Mouse (Mus musculus) ES-Bruce4 (cell line): ENCODE results near the gene Degs1. TPM values are rescaled to one million over a fixed set of nuclear protein-coding genes. Genes with fewer than 3 reads are reported as not detected.

Source experiments
- H3K27ac ChIP-seq: 2 replicates; pipeline ENCODE4 v1.5.1; 2012; ENCODE audit warnings: low read length, inconsistent platforms; ENCODE audit not compliant: insufficient read depth
- H3K27me3 ChIP-seq: 2 replicates; pipeline ENCODE4 v1.6.1; 2012; ENCODE audit warnings: mild to moderate bottlenecking, low read length, inconsistent platforms; ENCODE audit not compliant: control insufficient read depth, poor library complexity, insufficient read depth, severe bottlenecking
- H3K36me3 ChIP-seq: 2 replicates; pipeline ENCODE4 v1.6.1; 2012; ENCODE audit warnings: inconsistent platforms, mild to moderate bottlenecking, low read length, moderate library complexity; ENCODE audit not compliant: control insufficient read depth, poor library complexity, insufficient read depth, severe bottlenecking
- H3K4me1 ChIP-seq: one replicate; pipeline ENCODE4 v1.8.1; 2011; ENCODE audit warnings: low read length; ENCODE audit not compliant: control insufficient read depth, insufficient read depth
- H3K4me3 ChIP-seq: 2 replicates; pipeline ENCODE4 v1.5.1; 2011; ENCODE audit warnings: low read depth, mild to moderate bottlenecking, low read length
- H3K9ac ChIP-seq: 2 replicates; pipeline ENCODE4 v1.6.1; 2012; ENCODE audit warnings: low read depth, mild to moderate bottlenecking, inconsistent platforms; ENCODE audit not compliant: poor library complexity, severe bottlenecking
- H3K9me3 ChIP-seq: replicated peaks from 2 replicates; pipeline ENCODE4 v1.6.1; 2012; ENCODE audit warnings: mild to moderate bottlenecking, low read length, inconsistent platforms; ENCODE audit not compliant: control insufficient read depth, poor library complexity, insufficient read depth, severe bottlenecking
- CTCF ChIP-seq: IDR thresholded peaks from one replicate; pipeline ENCODE4 v1.8.1; 2011; ENCODE audit warnings: low read depth, low read length
- EP300 ChIP-seq: IDR thresholded peaks from 2 replicates; pipeline ENCODE4 v1.6.1; 2011; ENCODE audit warnings: low read depth, low read length; ENCODE audit not compliant: insufficient read depth
- POLR2A ChIP-seq: IDR thresholded peaks from one replicate; pipeline ENCODE4 v1.8.1; 2011; ENCODE audit warnings: low read length; ENCODE audit not compliant: insufficient read depth
- polyA plus RNA-seq: library from polyadenylated mRNA; stranded (reverse); fragments of >200 nt; gene quantifications from 2 replicates; pipeline ENCODE4 v1.2.4, GENCODE M21; 2011; ENCODE audit warnings: low read depth; ENCODE audit not compliant: missing spikeins, insufficient read depth, insufficient read length

The Degs1 gene
- polyA plus RNA-seq, 1 experiment, result 127 TPM

DNA sequence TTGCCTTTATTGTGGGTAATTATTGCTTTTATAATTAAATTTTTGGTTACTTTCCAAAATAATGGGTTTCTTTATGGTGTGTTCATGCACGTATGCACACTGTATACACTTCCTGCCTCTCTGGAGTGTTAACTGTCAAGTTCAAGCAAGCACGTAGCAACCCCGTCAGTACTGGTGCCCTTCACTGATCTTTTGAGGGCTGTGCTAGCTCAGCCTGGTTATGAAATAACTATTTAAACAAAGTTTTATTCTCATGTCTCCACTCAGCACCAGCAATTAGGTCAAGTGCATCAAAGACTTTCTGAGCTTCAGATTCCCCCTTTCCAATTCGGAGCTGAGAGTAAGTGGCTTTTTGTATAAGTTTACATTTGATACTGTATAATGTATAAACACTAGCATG is 53.2 kb downstream of the Degs1 start:
- TF ChIP-seq CTCF, result no peak
- TF ChIP-seq POLR2A, result no peak
- TF ChIP-seq EP300, result no peak
- Histone ChIP-seq H3K27ac (no peak overlapping the region), H3K36me3 (no peaks in the 10 kb centered on the region), H3K9me3 (peaks cover 10% of the 10 kb centered on the region), H3K4me1 (no peaks in the 10 kb centered on the region), H3K27me3 (no peaks in the 10 kb centered on the region), H3K4me3 (no peak overlapping the region), H3K9ac (no peak overlapping the region)

GRCm38 (mm10) chr1:182227141-182227963 is 55.3 kb downstream of the Degs1 start:
- TF ChIP-seq EP300 (no peak), CTCF (no peak), POLR2A (no peak)
- Histone ChIP-seq H3K27me3 (no peaks in the 10 kb centered on the region), H3K9ac (no peak overlapping the region), H3K9me3 (peaks cover 4% of the 10 kb centered on the region), H3K27ac (no peak overlapping the region), H3K36me3 (no peaks in the 10 kb centered on the region), H3K4me1 (no peaks in the 10 kb centered on the region), H3K4me3 (no peak overlapping the region)

DNA sequence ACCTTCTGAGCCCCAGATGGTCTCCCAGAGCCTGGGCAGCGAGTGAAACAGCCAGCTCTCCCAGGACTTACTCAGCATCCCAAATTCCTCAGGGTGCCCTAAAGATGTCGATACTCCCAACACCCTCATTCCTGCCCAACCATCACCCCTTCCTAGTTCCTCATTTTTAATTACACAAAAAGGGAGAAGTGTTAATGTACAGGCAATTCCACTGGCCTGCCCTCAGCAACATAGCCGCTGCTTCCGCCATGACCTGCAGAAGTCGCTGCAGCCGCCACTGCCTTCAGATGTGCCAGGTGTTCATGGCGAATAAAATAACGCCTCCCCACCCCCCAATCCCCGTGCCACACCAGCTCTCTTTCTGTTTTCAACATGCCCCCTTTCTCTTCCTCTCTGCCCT is 56.3 kb downstream of the Degs1 start:
- TF ChIP-seq EP300 (no peak), POLR2A (no peak), CTCF (no peak)
- no peaks in the 10 kb centered on the region for H3K27me3 ChIP-seq
- no peaks in the 10 kb centered on the region for H3K4me1 ChIP-seq
- no peak overlapping the region for H3K4me3 ChIP-seq
- no peaks in the 10 kb centered on the region for H3K36me3 ChIP-seq
- H3K9ac ChIP-seq, result no peak overlapping the region
- H3K27ac ChIP-seq, result no peak overlapping the region
- H3K9me3 ChIP-seq, result peaks cover 4% of the 10 kb centered on the region

Other genes with a start within 250 kb of the Degs1 start
- gene Srp9, start 158.1 kb downstream of the Degs1 start, polyA plus RNA-seq, result 87.8 and 89.0 TPM in 2 replicates
- not detected in 2 replicates for gene Vmn1r1, start 118.3 kb downstream of the Degs1 start, polyA plus RNA-seq
- gene Fbxo28, start 58.8 kb upstream of the Degs1 start, polyA plus RNA-seq, result 32.9 and 36.8 TPM in 2 replicates
- gene Trp53bp2, start 126.4 kb upstream of the Degs1 start, polyA plus RNA-seq, result 23.7 and 24.8 TPM in 2 replicates
- 60.5 and 61.1 TPM in 2 replicates for gene Capn2, start 234.8 kb upstream of the Degs1 start, polyA plus RNA-seq